Mouse (Mus musculus) kidney, adult 2 months (tissue): Measurements from ENCODE around the gene Dcst2.

Source experiments
- CTCF ChIP-seq: fragments of 200-500 bp; conservative IDR thresholded peaks from 2 replicates; pipeline ENCODE4 v1.5.1; 2011; ENCODE audit warnings: low read depth, mild to moderate bottlenecking, control low read depth, low read length, moderate library complexity, mixed read lengths; ENCODE audit not compliant: insufficient read depth, insufficient read length
- POLR2A ChIP-seq: fragments of 200-500 bp; IDR thresholded peaks from one replicate; pipeline ENCODE4 v1.6.1; 2011; ENCODE audit warnings: low read depth, low read length, control low read depth

DNA sequence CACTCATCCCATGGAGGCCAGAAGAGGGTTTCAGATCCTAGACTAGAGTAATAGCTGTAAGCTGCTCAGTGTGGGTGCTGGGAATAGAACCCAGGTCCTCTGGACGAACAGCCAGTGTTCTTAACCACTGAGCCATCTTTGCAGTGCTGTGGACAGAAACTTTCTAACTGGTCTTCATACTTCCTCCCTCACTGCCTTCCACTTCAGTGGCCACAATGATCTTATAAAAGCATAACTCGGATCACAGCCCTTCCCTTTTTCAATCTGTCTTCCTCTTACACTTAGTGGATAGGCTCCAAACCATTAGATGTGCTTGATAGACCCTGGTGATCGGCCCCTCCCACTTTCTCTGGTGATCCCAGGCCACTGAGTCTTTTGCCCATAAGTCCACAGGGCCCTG lies 1.5 kb upstream of the Dcst2 start:
- TF ChIP-seq CTCF (no peak), POLR2A (no peak)
